Mouse (Mus musculus) v-Abl transformed pro-B cells (cell line): ENCODE data around the gene Ssh3.

Experiments
- in situ Hi-C, 2 experiments: fragments of 400-800 bp; cut with MboI; formaldehyde crosslinking; loops; one replicate each; pipeline ENCODE4 v1.15.1; 2025; ENCODE audit not compliant: unreplicated experiment in 2 of 2

Gene Ssh3

GRCm38 (mm10) chr19:4268566-4269361 lies at the start of gene Ssh3:
Gene Ssh3 (minus strand): TSS chr19:4269180.
- in situ Hi-C loops: loop anchor here in 1 of 2 experiments (5.0 to 10.0 kb wide), 2 partner anchors 44 to 146 kb away; no protein-coding TSS in a partner anchor

GRCm38 (mm10) chr19:4317181-4317580 lies 48.2 kb upstream of the Ssh3 start:
- in situ Hi-C loops: no loop called here

GRCm38 (mm10) chr19:4315223-4315944 lies 46.4 kb upstream of the Ssh3 start:
- in situ Hi-C loops: no loop called here

- in situ Hi-C loops: loop anchor here (5.0 kb wide), 3 partner anchors 42 to 102 kb away; partner anchors contain the start of gene Ssh3 (in 1 of the 2)
These were observed 40.8 kb upstream of the Ssh3 start for GRCm38 (mm10) chr19:4309776-4310185.

GRCm38 (mm10) chr19:4309302-4309701 lies 40.3 kb upstream of the Ssh3 start:
- in situ Hi-C loops: no loop called here

- in situ Hi-C loops: no loop called here
These were observed 37.2 kb upstream of the Ssh3 start, which contains the start of gene Grk2 for GRCm38 (mm10) chr19:4306190-4306577. Gene Grk2 (minus strand): TSS chr19:4306222.

- in situ Hi-C loops: no loop called here
These were observed 36.7 kb upstream of the Ssh3 start for GRCm38 (mm10) chr19:4305491-4306189.

GRCm38 (mm10) chr19:4304871-4305321 lies 35.9 kb upstream of the Ssh3 start:
- in situ Hi-C loops: no loop called here

- in situ Hi-C loops: no loop called here
These were observed 35.4 kb upstream of the Ssh3 start for GRCm38 (mm10) chr19:4304251-4304821.

- in situ Hi-C loops: no loop called here
These were observed 34.6 kb upstream of the Ssh3 start for GRCm38 (mm10) chr19:4303640-4303995.

- in situ Hi-C loops: no loop called here
These were observed 34.1 kb upstream of the Ssh3 start for GRCm38 (mm10) chr19:4302936-4303639.

- in situ Hi-C loops: no loop called here
These were observed 33.0 kb upstream of the Ssh3 start for GRCm38 (mm10) chr19:4301735-4302651.

GRCm38 (mm10) chr19:4300852-4301734 lies 32.1 kb upstream of the Ssh3 start:
- in situ Hi-C loops: no loop called here

- in situ Hi-C loops: no loop called here
These were observed 31.3 kb upstream of the Ssh3 start for GRCm38 (mm10) chr19:4300271-4300704.

- in situ Hi-C loops: loop anchor here in 1 of 2 experiments (10.0 kb wide), 1 partner anchor 365 kb away; the partner anchor contains the start of gene Unc93b1
These were observed 30.7 kb upstream of the Ssh3 start for GRCm38 (mm10) chr19:4299574-4300270.

GRCm38 (mm10) chr19:4299126-4299525 lies 30.1 kb upstream of the Ssh3 start:
- in situ Hi-C loops: loop anchor here in 1 of 2 experiments (10.0 kb wide), 1 partner anchor 364 kb away; the partner anchor contains the start of gene Unc93b1
